Mouse (Mus musculus): ENCODE measurements at regions not wholly inside any gene's neighbourhood (a gene's known extent, or its start where the extent isn't known, plus 50 kb on each side); places are given as distances from the start of the nearest gene placed in this dataset.

DNA sequence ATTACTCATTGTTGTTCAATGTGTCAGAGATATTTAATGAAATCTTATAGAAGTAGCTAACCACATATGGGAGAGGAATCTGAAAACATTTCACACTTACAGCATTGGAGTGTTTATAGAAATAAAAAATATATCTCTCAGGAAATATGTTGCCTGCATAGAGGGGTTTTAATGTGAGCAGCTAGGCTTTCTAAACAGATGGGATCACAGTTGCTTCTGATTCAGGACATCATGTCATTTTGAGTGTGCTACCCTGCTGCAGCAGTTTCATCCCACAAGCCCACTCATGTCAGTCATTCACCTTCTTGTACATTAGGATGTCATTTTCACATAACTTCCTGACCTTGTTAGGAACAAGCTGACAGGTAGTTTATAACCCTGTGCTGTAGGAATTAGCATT is 1973.4 kb downstream of the Olfm4 start:
- DNase-seq (ENCODE audit: low spot score in 2 of 2) = peak in 1 of 2 experiments; percentile 4

DNA sequence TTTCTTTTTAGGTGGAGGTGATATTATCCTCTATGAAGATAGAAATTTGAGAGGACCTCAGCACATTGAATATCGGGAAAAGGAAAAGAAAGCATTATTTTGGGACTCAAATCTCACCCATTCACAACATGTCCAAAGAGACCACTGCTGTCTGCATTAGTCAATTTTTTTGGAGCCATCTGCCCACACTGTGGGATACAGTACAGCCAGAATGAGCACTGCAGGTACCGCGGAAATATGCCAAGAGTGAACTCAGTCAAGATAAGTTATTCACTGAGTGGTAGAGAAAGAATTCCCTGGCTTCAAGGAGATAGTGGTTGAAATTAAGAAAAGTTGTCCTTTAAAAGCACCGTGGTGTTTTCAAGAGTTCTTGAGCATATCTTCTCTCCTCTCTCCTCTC is 2003.9 kb downstream of the Olfm4 start:
- DNase-seq (ENCODE audit: low spot score in 2 of 2) = no peak

DNA sequence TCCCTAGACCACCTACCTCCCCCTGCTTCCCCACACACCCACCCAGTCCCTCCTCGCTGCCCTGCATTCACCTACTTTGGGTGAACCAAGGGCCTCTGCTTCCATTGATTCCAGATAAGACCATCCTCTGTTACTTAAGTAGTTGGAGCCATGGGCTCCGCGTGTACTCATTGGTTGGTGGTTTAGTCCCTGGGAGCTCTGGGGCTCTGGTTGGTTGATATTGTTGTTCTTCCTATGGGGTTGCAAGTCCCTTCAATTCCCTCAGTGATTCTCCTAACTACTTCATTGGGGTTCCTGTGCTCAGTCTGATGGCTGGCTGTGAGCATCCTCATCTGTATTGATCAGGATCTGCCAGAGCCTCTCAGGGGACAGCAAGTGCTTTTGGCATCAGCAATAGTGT is 2004.5 kb downstream of the Olfm4 start:
- no peak for DNase-seq (ENCODE audit: low spot score in 2 of 2)

DNA sequence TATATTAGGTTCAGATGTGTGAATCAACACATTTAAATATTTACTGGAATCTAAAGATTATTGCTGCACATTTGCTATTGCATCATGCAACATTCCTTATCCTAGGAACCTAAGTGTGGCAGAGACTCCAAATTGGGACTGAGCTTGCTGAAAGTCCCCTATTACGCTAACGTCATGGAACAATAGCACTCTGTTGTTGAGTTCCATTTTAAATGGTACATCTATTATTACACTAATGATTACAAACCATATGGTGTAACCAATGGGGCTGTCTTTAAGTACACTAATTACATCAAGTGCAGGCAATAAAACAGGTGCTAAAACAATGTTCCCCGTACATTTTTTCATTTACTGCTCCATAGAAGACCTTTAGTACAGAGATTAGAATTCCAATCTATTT is 2018.9 kb downstream of the Olfm4 start:
- no peak for DNase-seq (ENCODE audit: low spot score in 2 of 2)

DNA sequence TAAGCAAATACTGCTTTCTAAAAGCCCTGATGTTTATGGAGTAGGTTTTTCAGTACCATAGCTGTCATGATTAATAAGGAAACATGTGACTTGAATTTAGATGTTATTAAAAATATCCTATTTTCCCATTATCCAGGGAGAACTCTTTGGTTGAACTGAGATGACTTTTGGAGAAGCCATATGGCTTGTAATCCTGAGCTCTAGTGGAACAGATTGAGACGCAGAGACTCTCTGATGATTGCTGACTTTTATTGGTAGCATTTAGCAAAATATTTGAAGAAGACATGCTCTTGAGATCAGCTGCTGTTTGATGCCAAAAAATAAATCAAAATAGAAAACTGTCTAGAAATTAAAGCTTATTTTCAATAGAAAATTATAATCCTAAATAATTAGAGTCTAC is 2030.8 kb downstream of the Olfm4 start:
- no peak for DNase-seq (ENCODE audit: low spot score in 2 of 2)

Measured in right cerebral cortex, adult 2 months (tissue).